Mouse (Mus musculus) liver, embryonic 14.5 days (tissue): ENCODE measurements around the gene Tekt4. TPM values are rescaled to one million over a fixed set of nuclear protein-coding genes. Genes with fewer than 3 reads are reported as not detected.

Source experiments
- ATAC-seq: fragments of 200-750 bp; cut with Nextera tagmentation; 2 replicates; pipeline ENCODE4 v1.8.0; 2017; ENCODE audit warnings: moderate number of reproducible peaks, mild to moderate bottlenecking, moderate library complexity; ENCODE audit not compliant: insufficient read depth
- DNase-seq, 3 experiments: peaks; one replicate each; pipeline ENCODE4 v3.0.0-alpha.2; 2012 to 2013; ENCODE audit warnings: low read depth in 3 of 3, low spot score in 3 of 3
- H3K27ac ChIP-seq: fragments of 300-500 bp; sonication (generic); 2 replicates; pipeline ENCODE4 v1.5.1; 2014; ENCODE audit warnings: moderate library complexity, mild to moderate bottlenecking, control low read depth, inconsistent platforms
- H3K27me3 ChIP-seq: fragments of 300-500 bp; sonication (generic); 2 replicates; pipeline ENCODE4 v1.6.1; 2014; ENCODE audit warnings: mild to moderate bottlenecking, low read length, moderate library complexity; ENCODE audit not compliant: control insufficient read depth, insufficient read depth
- H3K36me3 ChIP-seq: fragments of 300-500 bp; sonication (generic); replicated peaks from 2 replicates; pipeline ENCODE4 v1.6.1; 2014; ENCODE audit warnings: low read depth; ENCODE audit not compliant: control insufficient read depth, insufficient read depth
- H3K4me1 ChIP-seq, 2 experiments: fragments of 200-500 bp in 1 of 2; fragments of 300-500 bp in 1 of 2; sonication (generic) in 1 of 2; replicated peaks; 2 replicates each; pipeline ENCODE4 v1.6.1; 2012 to 2014; ENCODE audit warnings: antibody characterized with exemption in 1 of 2, inconsistent platforms in 1 of 2, low read length in 1 of 2; ENCODE audit not compliant: control insufficient read depth in 2 of 2, insufficient read depth in 2 of 2
- H3K4me2 ChIP-seq: fragments of 300-500 bp; sonication (generic); 2 replicates; pipeline ENCODE4 v1.6.1; 2014; ENCODE audit warnings: low read depth, mild to moderate bottlenecking, control low read depth, moderate library complexity
- H3K4me3 ChIP-seq, 2 experiments: fragments of 200-500 bp in 1 of 2; fragments of 300-500 bp in 1 of 2; sonication (generic) in 1 of 2; 2 replicates each; pipeline ENCODE4 v1.5.1; 2012 to 2014; ENCODE audit warnings: low read depth in 2 of 2, low read length in 2 of 2, mild to moderate bottlenecking in 2 of 2, control low read depth in 1 of 2, inconsistent platforms in 1 of 2, moderate library complexity in 1 of 2; ENCODE audit not compliant: insufficient read depth in 1 of 2
- H3K9ac ChIP-seq: fragments of 300-500 bp; sonication (generic); replicated peaks from 2 replicates; pipeline ENCODE4 v1.6.1; 2014; ENCODE audit warnings: mild to moderate bottlenecking, control low read depth, moderate library complexity
- H3K9me3 ChIP-seq: fragments of 300-500 bp; sonication (generic); 2 replicates; pipeline ENCODE4 v1.6.1; 2016; ENCODE audit warnings: low read length, mixed read lengths; ENCODE audit not compliant: control insufficient read depth
- CTCF ChIP-seq: IDR thresholded peaks from 2 replicates; pipeline ENCODE4 v1.5.1; 2016; ENCODE audit warnings: antibody characterized with exemption, low read depth, control low read depth
- EP300 ChIP-seq: IDR thresholded peaks from 2 replicates; pipeline ENCODE4 v1.6.1; 2016; ENCODE audit warnings: antibody characterized with exemption, low read depth
- WGBS: fragments of 180-500 bp; shearing (Covaris S2); extraction: QIAGEN DNeasy Blood & Tissue Kit; methylation state at CpG from one replicate; pipeline ENCODE4 v1.1.7; 2014; ENCODE audit not compliant: insufficient replicate concordance; 5-methylcytosine and 5-hydroxymethylcytosine counted together
- polyA plus RNA-seq, 2 experiments: library from polyadenylated mRNA; depleted of rRNA in 1 of 2; stranded (reverse) in 1 of 2; unstranded in 1 of 2; fragments of >200 nt; fragmentation: Nextera tagmentation in 1 of 2; extraction: Ambion mirVana in 1 of 2; gene quantifications; 2 replicates each; pipeline versions ENCODE4 v1.2.1 to v1.2.3; 2012 to 2014

The Tekt4 gene
- polyA plus RNA-seq, 2 experiments, result 0.07 TPM; not detected in 1

DNA sequence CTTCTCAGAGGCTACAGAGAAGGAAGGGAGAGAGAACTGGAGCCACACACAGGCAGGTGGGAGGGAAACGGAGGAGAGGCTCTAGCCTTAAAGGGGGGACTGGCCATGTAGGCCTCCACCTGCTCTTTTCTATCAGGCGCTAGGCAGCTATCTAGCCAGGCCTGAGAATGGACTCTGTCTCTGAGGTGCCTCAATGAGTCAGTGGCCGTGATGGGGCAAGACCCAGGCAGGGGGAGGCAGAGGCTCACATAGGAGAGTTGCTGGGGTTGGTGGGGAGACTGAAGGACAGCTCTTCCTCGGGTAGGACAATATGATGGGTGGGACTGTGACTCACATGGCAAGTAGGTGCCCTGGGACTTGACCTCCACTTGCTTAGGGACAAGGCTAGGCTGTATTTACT lies 4.1 kb upstream of the Tekt4 start:
- Histone ChIP-seq H3K27me3 (no peaks in the 10 kb centered on the region), H3K9ac (no peak overlapping the region), H3K27ac (no peak overlapping the region), H3K36me3 (no peaks in the 10 kb centered on the region), H3K4me2 (no peak overlapping the region), H3K4me3 (no peak overlapping the region), H3K9me3 (no peaks in the 10 kb centered on the region), H3K4me1 (no peaks in the 10 kb centered on the region; a peak in 1 of 4 replicates)
- no peak for DNase-seq
- 26% methylated on average over 4 of the region's 4 CpGs for WGBS
- no peak for ATAC-seq
- TF ChIP-seq CTCF, result no peak
- TF ChIP-seq EP300, result no peak

DNA sequence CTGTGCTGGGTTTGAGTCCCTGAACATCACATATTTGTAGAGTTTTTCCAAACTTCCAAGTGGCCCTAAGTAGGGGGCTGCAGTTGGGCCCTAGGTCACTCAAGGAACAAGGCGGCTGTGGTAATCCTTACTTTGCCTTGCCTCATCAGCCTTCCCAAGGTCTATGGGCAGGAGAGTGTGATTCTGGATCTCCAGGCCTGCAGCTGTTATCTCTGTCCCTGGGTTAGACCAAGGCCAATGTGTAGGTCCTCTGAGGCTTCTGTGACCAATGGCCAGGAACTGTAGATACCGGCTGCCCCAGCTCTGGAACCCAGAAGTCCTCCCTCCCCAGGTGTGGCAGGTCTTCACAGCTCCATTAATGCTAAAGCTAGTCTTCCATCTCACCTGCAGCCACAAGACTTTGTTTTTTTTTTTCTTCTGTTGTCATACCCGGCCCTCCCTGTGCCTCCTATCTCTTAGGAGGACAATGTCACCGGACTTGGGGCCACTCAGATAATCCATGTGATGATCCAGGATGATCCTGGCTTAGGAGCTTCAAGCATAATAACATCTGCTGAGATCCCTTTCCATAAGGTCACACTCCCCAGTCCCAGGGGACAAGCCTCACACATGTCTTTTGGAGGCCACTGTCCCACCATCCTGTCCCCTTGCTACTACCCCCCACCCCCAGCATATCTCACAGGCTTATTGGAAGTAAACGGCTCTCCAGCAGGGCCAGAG lies 2.0 kb upstream of the Tekt4 start:
- H3K27ac ChIP-seq, result no peak overlapping the region
- no peaks in the 10 kb centered on the region; a peak in 1 of 4 replicates for H3K4me1 ChIP-seq
- no peaks in the 10 kb centered on the region for H3K27me3 ChIP-seq
- H3K4me2 ChIP-seq, result no peak overlapping the region
- no peaks in the 10 kb centered on the region for H3K36me3 ChIP-seq
- H3K9ac ChIP-seq, result no peak overlapping the region
- H3K9me3 ChIP-seq, result no peaks in the 10 kb centered on the region
- 51% methylated on average over 5 of the region's 5 CpGs for WGBS
- no peak overlapping the region for H3K4me3 ChIP-seq
- ATAC-seq (no peak), DNase-seq (no peak)
- TF ChIP-seq CTCF (no peak), EP300 (no peak)

DNA sequence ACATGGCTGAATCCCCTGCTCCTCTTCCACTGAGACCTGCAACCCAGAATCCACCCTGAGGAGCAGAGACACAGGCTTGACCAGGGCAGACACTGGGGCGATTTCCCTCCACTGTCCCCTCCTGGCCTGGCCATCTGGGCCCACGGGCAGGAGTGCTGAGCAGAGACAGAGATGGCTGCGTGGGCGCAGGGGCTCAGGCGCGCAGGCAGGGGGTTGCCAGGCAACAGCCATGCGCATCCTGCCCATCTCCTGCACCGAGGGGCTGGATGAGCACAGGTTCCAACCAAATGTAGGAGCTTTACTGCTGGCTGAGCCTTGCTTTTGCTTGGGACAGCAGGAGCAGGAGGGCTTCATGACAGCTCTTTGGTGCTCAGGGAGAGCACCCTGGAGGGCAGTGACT lies 2.1 kb downstream of the Tekt4 start:
- Histone ChIP-seq H3K4me1 (no peaks in the 10 kb centered on the region), H3K36me3 (no peaks in the 10 kb centered on the region), H3K4me2 (no peak overlapping the region), H3K4me3 (no peak overlapping the region), H3K27me3 (no peaks in the 10 kb centered on the region), H3K27ac (no peak overlapping the region), H3K9me3 (no peaks in the 10 kb centered on the region), H3K9ac (no peak overlapping the region)
- DNase-seq, result no peak
- WGBS, result 51% methylated on average over 8 of the region's 8 CpGs
- no peak for TF ChIP-seq EP300
- TF ChIP-seq CTCF, result no peak
- ATAC-seq, result no peak

DNA sequence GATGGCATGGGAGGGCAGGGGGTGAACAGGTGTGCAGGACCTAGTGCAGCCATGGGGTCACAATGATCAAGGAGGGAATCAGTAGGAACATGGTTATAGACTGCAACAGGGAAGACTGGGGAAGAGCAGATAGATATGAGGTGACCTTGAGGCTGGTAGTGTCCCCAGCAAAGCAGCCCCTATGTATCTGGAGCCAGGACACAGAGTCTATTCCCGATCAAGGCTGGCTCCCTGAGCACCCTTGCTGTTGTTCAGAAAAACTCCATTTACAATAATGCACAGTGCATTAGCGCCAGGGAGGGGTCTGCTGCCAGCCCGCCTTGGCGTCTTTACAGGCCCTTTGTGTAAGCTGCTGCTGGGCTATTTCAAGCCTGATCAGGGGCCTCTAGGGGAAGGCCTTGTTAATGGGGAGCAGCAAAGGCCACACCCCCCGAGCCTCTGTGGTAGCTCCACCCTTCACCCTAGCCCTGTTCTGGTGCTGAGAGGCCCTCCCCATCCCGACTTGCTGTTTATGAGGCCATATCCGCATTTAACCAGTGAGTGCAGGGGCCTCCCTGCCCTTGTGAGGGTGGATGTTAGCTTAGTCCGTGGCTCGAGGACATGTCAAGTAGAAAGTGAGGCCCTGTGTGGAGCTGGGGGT lies 7.9 kb downstream of the Tekt4 start:
- DNase-seq, result no peak
- TF ChIP-seq EP300 (no peak), CTCF (no peak)
- ATAC-seq, result no peak
- Histone ChIP-seq H3K4me1 (no peaks in the 10 kb centered on the region), H3K4me2 (no peak overlapping the region), H3K4me3 (no peak overlapping the region), H3K36me3 (no peaks in the 10 kb centered on the region), H3K9me3 (no peaks in the 10 kb centered on the region), H3K9ac (no peak overlapping the region), H3K27me3 (no peaks in the 10 kb centered on the region), H3K27ac (no peak overlapping the region)
- 20% methylated on average over 9 of the region's 9 CpGs for WGBS

DNA sequence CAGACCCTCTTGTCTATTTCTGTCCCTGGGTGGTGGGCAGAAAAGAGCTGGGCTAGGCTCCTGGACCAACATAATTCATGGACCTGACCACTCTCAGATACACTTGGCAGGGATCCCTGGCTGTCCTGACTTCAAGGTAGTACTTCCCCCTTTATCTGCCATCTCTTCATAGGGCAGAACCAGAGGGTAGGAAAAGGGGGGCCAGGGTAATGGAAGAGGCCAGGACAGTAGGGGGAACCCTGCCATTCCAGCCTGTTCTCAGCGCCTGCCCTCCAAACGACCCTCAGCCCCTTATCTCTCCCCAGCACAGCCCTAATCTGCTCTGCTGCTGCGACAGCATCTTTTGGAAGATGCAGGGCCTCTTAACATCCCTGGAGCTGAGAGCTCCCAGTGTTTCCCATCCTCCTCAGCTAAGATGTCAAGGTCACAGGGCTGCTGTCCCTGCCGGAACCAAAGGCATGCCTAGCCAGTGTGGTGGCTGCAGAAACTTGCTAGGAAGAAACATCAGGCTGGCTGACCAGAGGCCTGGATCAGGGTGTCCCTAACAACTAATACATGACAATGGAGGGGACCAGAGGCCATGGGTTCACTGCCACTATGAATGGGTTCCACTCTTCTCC lies 9.0 kb downstream of the Tekt4 start:
- no peak for TF ChIP-seq EP300
- TF ChIP-seq CTCF, result no peak
- 34% methylated on average over 4 of the region's 4 CpGs for WGBS
- no peak overlapping the region for H3K4me2 ChIP-seq
- H3K9me3 ChIP-seq, result no peaks in the 10 kb centered on the region
- no peaks in the 10 kb centered on the region for H3K27me3 ChIP-seq
- DNase-seq, result no peak
- no peak overlapping the region for H3K9ac ChIP-seq
- no peak for ATAC-seq
- H3K4me1 ChIP-seq, result no peaks in the 10 kb centered on the region
- no peaks in the 10 kb centered on the region for H3K36me3 ChIP-seq
- no peak overlapping the region for H3K27ac ChIP-seq
- no peak overlapping the region for H3K4me3 ChIP-seq
